Mouse (Mus musculus): ENCODE data around the gene Atpif1.

GRCm38 (mm10) chr4:132532981-132533916, at the start of gene Atpif1:
- TF ChIP-seq POLR2A (IDR thresholded peaks at IDR 0.05; ENCODE audit: borderline replicate concordance, control insufficient read depth, low read depth, low read length), result peak; percentile 96
- TF ChIP-seq CTCF (IDR thresholded peaks at IDR 0.05; ENCODE audit: control insufficient read depth, insufficient read depth, low read length), result no peak

Data from bone marrow, adult 2 months (tissue).